Mouse (Mus musculus) kidney, adult 18-20 months (tissue): ENCODE measurements around the gene Stap1.

ENCODE experiments used
- DNase-seq: peaks from one replicate; pipeline ENCODE4 v3.0.0; 2021

The Stap1 gene

DNA sequence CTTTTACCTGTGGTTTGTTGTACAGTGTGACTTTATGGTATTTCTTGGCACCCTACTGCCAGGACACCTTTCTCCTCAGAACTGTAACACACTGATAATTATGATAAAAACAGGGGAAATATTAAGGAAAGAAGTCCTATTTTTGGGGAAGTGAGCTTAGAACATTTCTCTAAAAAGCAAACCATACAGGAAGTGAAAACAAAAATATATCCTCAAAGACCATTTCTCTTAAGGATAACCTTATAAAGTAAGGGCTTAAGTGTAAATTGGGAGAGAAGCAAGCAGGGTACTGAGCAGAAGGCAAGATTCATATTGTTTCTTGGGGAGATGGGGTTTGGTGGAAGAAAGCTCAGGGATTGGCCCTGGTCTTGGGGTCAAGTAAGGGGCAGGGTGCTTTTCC lies 58.3 kb downstream of the Stap1 start:
- no peak for DNase-seq
